Mouse (Mus musculus) embryonic fibroblast, embryonic 13.5 days (primary cell): ENCODE measurements around the gene Olfr1380.

ENCODE experiments used
- CTCF ChIP-seq: IDR thresholded peaks from 2 replicates; pipeline ENCODE4 v1.5.1; 2011; ENCODE audit warnings: mild to moderate bottlenecking, control low read depth, low read length, moderate library complexity, borderline replicate concordance; ENCODE audit not compliant: insufficient read depth
- POLR2A ChIP-seq: IDR thresholded peaks from 2 replicates; pipeline ENCODE4 v1.6.1; 2011; ENCODE audit warnings: low read depth, mild to moderate bottlenecking, control low read depth, low read length, moderate library complexity

- TF ChIP-seq CTCF (no peak), POLR2A (no peak)
These were observed 28.7 kb upstream of the Olfr1380 start, which contains the start of gene Olfr1382 for GRCm38 (mm10) chr11:49527947-49528346.
